Mouse (Mus musculus) heart, embryonic 12.5 days (tissue): ENCODE data around the gene Akp3. TPM values are rescaled to one million over a fixed set of nuclear protein-coding genes. Genes with fewer than 3 reads are reported as not detected.

ENCODE experiments used
- ATAC-seq: fragments of 200-750 bp; cut with Nextera tagmentation; 2 replicates; pipeline ENCODE4 v1.8.0; 2017; ENCODE audit warnings: moderate TSS enrichment, moderate library complexity; ENCODE audit not compliant: insufficient number of reproducible peaks, low FRiP score
- H3K27ac ChIP-seq: fragments of 300-500 bp; sonication (generic); 2 replicates; pipeline ENCODE4 v1.5.1; 2016; ENCODE audit warnings: mild to moderate bottlenecking, moderate library complexity; ENCODE audit not compliant: poor library complexity, severe bottlenecking
- H3K27me3 ChIP-seq: fragments of 300-500 bp; sonication (generic); replicated peaks from 2 replicates; pipeline ENCODE4 v1.6.1; 2016; ENCODE audit warnings: mild to moderate bottlenecking, moderate library complexity
- H3K36me3 ChIP-seq: fragments of 300-500 bp; sonication (generic); 2 replicates; pipeline ENCODE4 v1.6.1; 2016; ENCODE audit warnings: mild to moderate bottlenecking, moderate library complexity
- H3K4me1 ChIP-seq: fragments of 300-500 bp; sonication (generic); replicated peaks from 2 replicates; pipeline ENCODE4 v1.6.1; 2016; ENCODE audit warnings: mild to moderate bottlenecking
- H3K4me2 ChIP-seq: fragments of 300-500 bp; sonication (generic); 2 replicates; pipeline ENCODE4 v1.6.1; 2016; ENCODE audit warnings: mild to moderate bottlenecking, moderate library complexity
- H3K4me3 ChIP-seq: fragments of 300-500 bp; sonication (generic); 2 replicates; pipeline ENCODE4 v1.5.1; 2016; ENCODE audit warnings: mild to moderate bottlenecking
- H3K9ac ChIP-seq: fragments of 300-500 bp; sonication (generic); 2 replicates; pipeline ENCODE4 v1.6.1; 2016; ENCODE audit warnings: mild to moderate bottlenecking, moderate library complexity
- H3K9me3 ChIP-seq: fragments of 300-500 bp; sonication (generic); replicated peaks from 2 replicates; pipeline ENCODE4 v1.6.1; 2016; ENCODE audit warnings: mild to moderate bottlenecking, moderate library complexity
- WGBS: fragments of 180-500 bp; shearing (Covaris S2); methylation state at CpG from one replicate; pipeline ENCODE4 v1.1.7; 2016; 5-methylcytosine and 5-hydroxymethylcytosine counted together
- polyA plus RNA-seq: library from polyadenylated mRNA; unstranded; fragments of >200 nt; fragmentation: Nextera tagmentation; extraction: Ambion mirVana; gene quantifications from 2 replicates; pipeline ENCODE4 v1.2.1, GENCODE M21; 2016

Gene Akp3
- polyA plus RNA-seq, 1 experiment from 2014 or later = not detected

DNA sequence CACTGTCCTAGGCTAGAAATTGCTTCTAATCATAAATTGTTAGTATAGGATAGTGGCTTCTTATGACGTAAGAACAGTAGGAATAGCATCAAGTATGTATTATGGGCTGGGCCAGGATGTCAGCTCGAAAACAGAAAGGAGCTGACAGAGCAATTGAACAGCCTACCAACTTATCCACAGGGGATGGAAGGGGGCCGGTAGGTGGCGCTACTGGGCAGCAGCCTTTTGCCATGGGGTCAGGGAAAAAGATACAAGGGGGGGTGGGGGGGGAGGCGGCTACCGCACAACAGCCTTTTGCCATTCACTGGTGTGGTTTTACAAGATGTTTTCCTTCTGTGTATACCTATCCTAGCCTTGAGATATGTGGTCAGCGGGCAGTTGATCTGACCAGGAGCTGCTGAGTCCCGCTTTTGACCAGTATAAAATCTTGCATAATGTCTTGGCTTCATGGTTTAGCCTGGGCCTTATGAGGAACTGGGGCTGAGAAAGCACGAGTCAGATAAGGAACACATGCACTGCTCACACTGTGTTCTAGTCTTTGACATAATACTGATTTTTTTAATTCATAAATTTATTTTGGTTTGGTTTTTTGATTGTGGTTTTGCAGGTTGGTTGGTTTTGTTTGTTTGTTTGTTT is 12.9 kb upstream of the Akp3 start:
- Histone ChIP-seq H3K4me1 (no peaks in the 10 kb centered on the region; the same call in 1 of the 2 replicates), H3K27ac (no peak overlapping the region), H3K36me3 (no peaks in the 10 kb centered on the region), H3K4me2 (no peak overlapping the region), H3K9me3 (no peaks in the 10 kb centered on the region), H3K27me3 (no peaks in the 10 kb centered on the region), H3K4me3 (no peak overlapping the region), H3K9ac (no peak overlapping the region)
- 36% methylated on average over 9 of the region's 9 CpGs for WGBS
- no peak for ATAC-seq

DNA sequence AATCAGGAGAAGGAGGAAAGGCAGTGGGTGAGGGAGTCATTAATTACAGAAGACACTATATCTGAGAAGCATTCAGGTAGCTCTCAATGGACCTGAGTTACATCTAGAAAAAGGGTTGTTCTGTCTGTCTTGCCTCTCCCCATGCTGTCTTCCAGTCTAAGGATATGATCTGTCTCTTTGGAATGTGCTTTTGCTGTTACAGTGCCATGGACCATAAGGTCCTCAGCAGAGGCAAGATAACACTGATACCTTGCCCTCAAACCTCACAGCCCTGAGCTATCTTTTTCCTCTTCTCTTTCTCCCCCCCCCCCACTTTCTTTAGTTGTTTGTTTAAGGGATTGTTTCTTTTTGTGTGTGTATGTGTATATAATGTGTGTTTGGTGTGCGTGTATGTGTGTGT is 10.0 kb upstream of the Akp3 start:
- no peak for ATAC-seq
- H3K4me2 ChIP-seq = no peak overlapping the region
- H3K4me1 ChIP-seq = no peaks in the 10 kb centered on the region; the same call in 1 of the 2 replicates
- no peak overlapping the region for H3K9ac ChIP-seq
- WGBS = 59% methylated on average over 1 of the region's 1 CpGs
- no peak overlapping the region for H3K27ac ChIP-seq
- no peak overlapping the region for H3K4me3 ChIP-seq
- H3K9me3 ChIP-seq = no peaks in the 10 kb centered on the region
- no peaks in the 10 kb centered on the region for H3K27me3 ChIP-seq
- no peaks in the 10 kb centered on the region for H3K36me3 ChIP-seq

- Histone ChIP-seq H3K9me3 (no peaks in the 10 kb centered on the region), H3K4me2 (peak overlapping the region; percentile 62), H3K27ac (no peak overlapping the region), H3K36me3 (no peaks in the 10 kb centered on the region), H3K4me3 (peak overlapping the region; percentile 32), H3K9ac (0 out of 2 replicates have a peak overlapping the region, but pooled peaks have one; percentile 11), H3K4me1 (peaks cover 6% of the 10 kb centered on the region), H3K27me3 (peaks cover 51% of the 10 kb centered on the region)
- peak; percentile 9; the same call in 1 of the 2 replicates for ATAC-seq
- WGBS = 8% methylated on average over 42 of the region's 43 CpGs
These were observed 2.6 kb downstream of the Akp3 start for GRCm38 (mm10) chr1:87127206-87128030.

DNA sequence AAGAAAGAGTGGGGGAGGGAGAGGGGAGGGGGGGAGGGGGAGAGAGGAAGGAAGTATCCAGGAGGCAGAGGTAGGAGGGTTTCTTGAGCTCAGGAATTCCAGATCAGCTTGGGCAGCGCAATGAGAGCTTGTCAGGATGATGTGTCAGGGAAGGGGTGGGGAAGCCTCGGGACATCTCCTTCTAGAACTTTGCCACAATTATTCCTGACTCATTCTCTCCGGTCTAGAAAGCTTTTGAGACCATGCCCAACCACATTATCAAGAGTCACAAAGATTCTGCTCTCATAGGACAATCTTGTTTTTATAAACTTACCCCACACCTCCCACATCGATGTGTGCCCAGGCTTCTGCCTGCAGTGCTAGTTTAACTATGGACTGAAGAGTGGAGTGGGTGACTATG is 7.0 kb downstream of the Akp3 start:
- Histone ChIP-seq H3K4me3 (no peak overlapping the region), H3K4me1 (peaks cover 6% of the 10 kb centered on the region), H3K36me3 (no peaks in the 10 kb centered on the region), H3K4me2 (no peak overlapping the region), H3K27ac (no peak overlapping the region), H3K9ac (no peak overlapping the region), H3K27me3 (peaks cover 25% of the 10 kb centered on the region), H3K9me3 (no peaks in the 10 kb centered on the region)
- WGBS = 64% methylated on average over 4 of the region's 4 CpGs
- ATAC-seq = no peak

- Histone ChIP-seq H3K4me3 (no peak overlapping the region), H3K9me3 (no peaks in the 10 kb centered on the region), H3K9ac (no peak overlapping the region), H3K36me3 (no peaks in the 10 kb centered on the region), H3K4me1 (no peaks in the 10 kb centered on the region), H3K4me2 (no peak overlapping the region), H3K27me3 (peaks cover 23% of the 10 kb centered on the region), H3K27ac (no peak overlapping the region)
- 76% methylated on average over 4 of the region's 4 CpGs for WGBS
- ATAC-seq = no peak
These were observed 16.8 kb downstream of the Akp3 start for GRCm38 (mm10) chr1:87141550-87141949.

- ATAC-seq = no peak
- no peak overlapping the region for H3K4me2 ChIP-seq
- H3K36me3 ChIP-seq = no peaks in the 10 kb centered on the region
- H3K27me3 ChIP-seq = peaks cover 23% of the 10 kb centered on the region
- 71% methylated on average over 9 of the region's 9 CpGs for WGBS
- no peak overlapping the region for H3K9ac ChIP-seq
- H3K4me1 ChIP-seq = no peaks in the 10 kb centered on the region
- H3K27ac ChIP-seq = no peak overlapping the region
- no peaks in the 10 kb centered on the region for H3K9me3 ChIP-seq
- no peak overlapping the region for H3K4me3 ChIP-seq
These were observed 17.7 kb downstream of the Akp3 start for GRCm38 (mm10) chr1:87142456-87142855.

- no peak for ATAC-seq
- H3K36me3 ChIP-seq = no peaks in the 10 kb centered on the region
- H3K4me1 ChIP-seq = no peaks in the 10 kb centered on the region
- H3K27me3 ChIP-seq = peaks cover 30% of the 10 kb centered on the region
- H3K27ac ChIP-seq = no peak overlapping the region
- no peak overlapping the region for H3K4me3 ChIP-seq
- no peaks in the 10 kb centered on the region for H3K9me3 ChIP-seq
- H3K9ac ChIP-seq = no peak overlapping the region
- WGBS = 78% methylated on average over 10 of the region's 10 CpGs
- H3K4me2 ChIP-seq = no peak overlapping the region
These were observed 18.4 kb downstream of the Akp3 start for GRCm38 (mm10) chr1:87143141-87143540.

GRCm38 (mm10) chr1:87149422-87149821 is 24.6 kb downstream of the Akp3 start:
- WGBS = 38% methylated on average over 13 of the region's 13 CpGs
- no peak overlapping the region for H3K4me2 ChIP-seq
- H3K27me3 ChIP-seq = peaks cover 83% of the 10 kb centered on the region
- no peaks in the 10 kb centered on the region for H3K9me3 ChIP-seq
- no peak for ATAC-seq
- H3K27ac ChIP-seq = no peak overlapping the region
- no peak overlapping the region for H3K4me3 ChIP-seq
- H3K36me3 ChIP-seq = no peaks in the 10 kb centered on the region
- H3K4me1 ChIP-seq = peaks cover 7% of the 10 kb centered on the region; the same call in 1 of the 2 replicates
- H3K9ac ChIP-seq = no peak overlapping the region

DNA sequence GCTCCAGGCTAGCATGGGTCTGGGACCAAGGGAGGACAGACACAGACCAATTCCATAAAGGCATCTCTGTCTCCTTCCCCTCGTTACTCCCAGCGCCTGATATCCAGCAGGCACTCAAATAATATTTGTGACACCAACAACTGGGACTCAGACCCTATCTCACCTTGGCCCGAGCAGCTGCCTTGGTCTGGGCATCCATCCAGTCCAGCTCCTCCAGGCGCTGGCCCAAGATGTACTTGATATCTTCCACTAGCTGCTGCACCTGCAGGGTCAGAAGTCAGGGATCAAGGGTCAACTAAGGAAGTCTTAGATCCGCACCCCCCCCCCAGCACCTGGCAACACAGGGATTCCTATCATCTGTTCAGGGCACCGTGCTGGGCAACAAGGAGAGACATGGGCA is 26.5 kb downstream of the Akp3 start:
- H3K27ac ChIP-seq = no peak overlapping the region
- WGBS = 76% methylated on average over 6 of the region's 6 CpGs

DNA sequence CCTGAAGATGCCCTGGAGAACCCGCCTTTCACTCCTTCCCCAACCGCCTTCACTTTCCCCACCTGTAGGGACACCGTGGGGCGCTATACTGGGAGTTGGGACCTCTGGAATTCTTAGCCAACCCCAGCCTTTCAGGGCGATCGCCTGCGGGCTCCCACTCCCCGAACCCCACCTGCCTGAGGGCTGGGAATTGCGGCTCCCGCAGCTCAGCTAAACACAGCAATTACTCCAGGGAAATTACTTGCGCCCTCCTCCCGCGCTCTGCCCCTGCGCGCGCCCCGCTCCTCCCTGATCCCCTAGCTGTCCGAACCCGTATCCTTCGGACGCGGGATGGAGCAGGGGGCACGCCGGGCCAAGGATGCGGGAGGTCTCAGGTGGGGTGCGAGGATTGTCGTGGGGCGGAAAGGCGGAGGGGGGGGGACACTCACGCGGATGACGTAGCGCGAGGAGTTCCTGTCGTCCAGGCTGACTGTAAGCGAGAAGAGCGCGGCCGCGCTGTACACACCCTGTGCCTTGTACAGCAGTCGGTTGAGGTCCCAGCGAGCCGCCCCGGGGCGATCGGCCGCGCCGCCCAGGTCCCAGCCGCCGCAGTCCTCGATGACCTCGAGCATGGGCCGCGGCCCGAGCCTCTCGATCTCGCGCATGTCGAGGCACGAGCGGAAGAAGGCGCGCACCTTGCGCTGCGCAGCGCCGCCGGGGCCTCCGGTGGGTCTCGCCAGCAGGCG is 29.2 kb downstream of the Akp3 start:
- no peak overlapping the region for H3K9ac ChIP-seq
- peaks cover 100% of the 10 kb centered on the region for H3K27me3 ChIP-seq
- ATAC-seq = no peak
- H3K4me2 ChIP-seq = peak overlapping the region; percentile 64
- H3K9me3 ChIP-seq = no peaks in the 10 kb centered on the region
- peak overlapping the region; percentile 41 for H3K4me3 ChIP-seq
- H3K36me3 ChIP-seq = no peaks in the 10 kb centered on the region
- H3K4me1 ChIP-seq = peaks cover 23% of the 10 kb centered on the region; the same call in 1 of the 2 replicates
- 1% methylated on average over 72 of the region's 72 CpGs for WGBS
- H3K27ac ChIP-seq = no peak overlapping the region

More for the DNA sequence above, 26.5 kb downstream of the Akp3 start:
- Histone ChIP-seq H3K9ac (no peak overlapping the region), H3K36me3 (no peaks in the 10 kb centered on the region), H3K4me3 (no peak overlapping the region), H3K9me3 (no peaks in the 10 kb centered on the region), H3K4me1 (peaks cover 23% of the 10 kb centered on the region; the same call in 1 of the 2 replicates), H3K27me3 (peaks cover 88% of the 10 kb centered on the region), H3K4me2 (no peak overlapping the region)
- no peak for ATAC-seq
